Mouse (Mus musculus): ENCODE results near the gene Cd151. TPM values are rescaled to one million over a fixed set of nuclear protein-coding genes. Genes with fewer than 3 reads are reported as not detected.

The Cd151 gene
- total and polyA plus RNA-seq, 2 experiments from 2014 or later, result 15.0 to 52.9 TPM

GRCm38 (mm10) chr7:141495379-141495778 lies 28.2 kb downstream of the Cd151 start:
- Histone ChIP-seq H3K27me3 (ENCODE audit: insufficient read depth, low read length) (no peaks in the 10 kb centered on the region), H3K4me2 (ENCODE audit: low read depth, low read length, poor library complexity, severe bottlenecking) (no peak overlapping the region), H3K9ac (replicated peaks; ENCODE audit: low read length, poor library complexity, severe bottlenecking) (no peak overlapping the region), H3K9me3 (ENCODE audit: low read length) (no peaks in the 10 kb centered on the region), H3K36me3 (ENCODE audit: insufficient read depth, low read length) (peaks cover 50% of the 10 kb centered on the region), H3K27ac (ENCODE audit: low read depth, low read length) (no peak overlapping the region), H3K4me1 (ENCODE audit: insufficient read depth, low read length) (no peaks in the 10 kb centered on the region), H3K4me3 (ENCODE audit: low read depth, low read length) (no peak overlapping the region)
- TF ChIP-seq CTCF (IDR thresholded peaks at IDR 0.05), result no peak
- ATAC-seq (ENCODE audit: low FRiP score) (no peak), DNase-seq (ENCODE audit: low spot score) (no peak)
- WGBS, result 85% methylated on average over 2 of the region's 2 CpGs

- no peak overlapping the region for H3K27ac ChIP-seq (ENCODE audit: low read depth, low read length)
- WGBS, result 90% methylated on average over 4 of the region's 4 CpGs
- no peaks in the 10 kb centered on the region for H3K4me1 ChIP-seq (ENCODE audit: insufficient read depth, low read length)
- no peak for TF ChIP-seq CTCF (IDR thresholded peaks at IDR 0.05)
- H3K4me2 ChIP-seq (ENCODE audit: low read depth, low read length, poor library complexity, severe bottlenecking), result no peak overlapping the region
- no peak overlapping the region for H3K4me3 ChIP-seq (ENCODE audit: low read depth, low read length)
- H3K9ac ChIP-seq (replicated peaks; ENCODE audit: low read length, poor library complexity, severe bottlenecking), result no peak overlapping the region
- H3K36me3 ChIP-seq (ENCODE audit: insufficient read depth, low read length), result peaks cover 47% of the 10 kb centered on the region
- no peak for DNase-seq (ENCODE audit: low spot score)
- H3K27me3 ChIP-seq (ENCODE audit: insufficient read depth, low read length), result no peaks in the 10 kb centered on the region
- no peaks in the 10 kb centered on the region for H3K9me3 ChIP-seq (ENCODE audit: low read length)
- ATAC-seq (ENCODE audit: low FRiP score), result no peak
Observed at GRCm38 (mm10) chr7:141495940-141496339, 28.7 kb downstream of the Cd151 start.

DNA sequence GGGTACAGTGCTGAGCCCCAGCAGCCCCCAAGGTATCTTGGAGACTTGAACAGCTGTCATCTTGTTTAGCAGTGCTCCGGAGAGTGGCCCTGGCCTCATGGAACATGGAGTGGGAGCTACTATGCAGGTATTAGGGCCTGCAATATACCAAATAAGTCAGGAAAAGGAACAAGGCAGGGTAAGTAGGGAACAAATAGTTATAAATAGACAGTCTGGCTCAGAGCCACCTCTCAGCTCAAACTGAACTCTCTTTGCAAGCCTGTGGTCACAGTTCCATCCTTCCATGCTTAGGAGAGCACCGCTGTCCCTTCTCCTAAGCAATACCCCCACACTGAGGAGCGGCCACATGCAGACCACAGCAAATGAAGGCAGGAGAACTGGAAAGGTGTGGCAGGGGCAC lies 30.4 kb downstream of the Cd151 start:
- DNase-seq (ENCODE audit: low spot score) (no peak), ATAC-seq (ENCODE audit: low FRiP score) (no peak)
- no peak for TF ChIP-seq CTCF (IDR thresholded peaks at IDR 0.05)
- H3K4me2 ChIP-seq (ENCODE audit: low read depth, low read length, poor library complexity, severe bottlenecking), result no peak overlapping the region
- no peaks in the 10 kb centered on the region for H3K9me3 ChIP-seq (ENCODE audit: low read length)
- H3K36me3 ChIP-seq (ENCODE audit: insufficient read depth, low read length), result peaks cover 49% of the 10 kb centered on the region
- H3K4me1 ChIP-seq (ENCODE audit: insufficient read depth, low read length), result no peaks in the 10 kb centered on the region
- no peak overlapping the region for H3K27ac ChIP-seq (ENCODE audit: low read depth, low read length)
- H3K9ac ChIP-seq (replicated peaks; ENCODE audit: low read length, poor library complexity, severe bottlenecking), result no peak overlapping the region
- H3K4me3 ChIP-seq (ENCODE audit: low read depth, low read length), result no peak overlapping the region
- 96% methylated on average over 3 of the region's 3 CpGs for WGBS
- no peaks in the 10 kb centered on the region for H3K27me3 ChIP-seq (ENCODE audit: insufficient read depth, low read length)

DNA sequence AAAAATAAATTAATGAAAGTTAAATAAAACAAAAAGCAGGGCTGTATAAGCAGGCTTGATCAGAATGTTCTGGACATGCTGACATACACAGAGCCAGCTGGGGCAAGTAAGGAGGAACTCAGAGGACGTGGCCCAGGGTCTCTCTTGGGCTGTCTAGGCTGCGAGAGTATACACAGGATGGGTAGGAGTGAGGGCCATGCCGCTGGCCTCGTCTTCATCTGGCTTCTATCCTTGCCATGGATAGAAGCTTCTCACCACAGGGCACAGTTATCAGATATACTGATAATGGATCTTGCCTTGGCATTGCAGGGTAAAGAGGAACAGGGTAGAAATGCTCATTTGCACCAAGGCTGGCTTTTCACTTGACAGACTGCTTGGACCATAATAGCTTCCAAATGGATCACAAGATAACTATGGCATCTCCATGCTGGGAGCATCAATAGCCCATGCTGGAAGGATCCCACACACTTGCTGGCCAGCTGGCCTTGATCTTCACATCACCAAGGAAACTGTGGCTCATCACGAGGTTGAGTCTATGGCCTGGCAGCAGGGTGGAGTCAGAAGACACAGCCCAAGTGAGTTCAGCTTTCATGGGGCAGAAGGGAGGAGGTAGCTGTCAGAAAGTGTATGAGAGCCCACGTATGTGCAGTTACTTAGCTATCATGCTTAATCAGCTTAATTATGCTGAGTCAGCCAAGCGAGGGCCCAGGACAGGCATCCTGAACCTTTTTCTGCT lies 34.8 kb downstream of the Cd151 start:
- no peaks in the 10 kb centered on the region for H3K27me3 ChIP-seq (ENCODE audit: insufficient read depth, low read length)
- peaks cover 24% of the 10 kb centered on the region for H3K36me3 ChIP-seq (ENCODE audit: insufficient read depth, low read length)
- 87% methylated on average over 7 of the region's 7 CpGs for WGBS
- H3K9ac ChIP-seq (replicated peaks; ENCODE audit: low read length, poor library complexity, severe bottlenecking), result no peak overlapping the region
- TF ChIP-seq CTCF (IDR thresholded peaks at IDR 0.05), result no peak
- no peak for ATAC-seq (ENCODE audit: low FRiP score)
- DNase-seq (ENCODE audit: low spot score), result peak; percentile 28
- no peak overlapping the region for H3K4me3 ChIP-seq (ENCODE audit: low read depth, low read length)
- H3K9me3 ChIP-seq (ENCODE audit: low read length), result no peaks in the 10 kb centered on the region
- no peak overlapping the region for H3K27ac ChIP-seq (ENCODE audit: low read depth, low read length)
- H3K4me1 ChIP-seq (ENCODE audit: insufficient read depth, low read length), result no peaks in the 10 kb centered on the region
- H3K4me2 ChIP-seq (ENCODE audit: low read depth, low read length, poor library complexity, severe bottlenecking), result no peak overlapping the region

DNA sequence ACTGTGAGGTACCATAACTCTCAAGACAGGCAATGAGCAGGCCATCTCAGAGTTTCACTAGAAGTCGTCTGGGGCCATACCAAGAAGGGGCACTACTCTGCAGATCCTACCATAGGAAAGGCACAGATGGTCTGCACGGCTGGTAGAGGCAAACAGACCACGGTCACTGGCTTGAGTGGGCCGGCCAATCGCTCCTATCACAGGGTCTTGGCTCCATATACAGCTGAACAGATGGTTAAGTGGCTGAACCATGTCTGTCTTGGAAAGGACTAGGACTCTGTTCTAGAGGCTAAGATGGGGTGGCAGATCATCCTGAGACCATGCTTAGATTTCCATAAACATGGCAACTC lies 35.3 kb downstream of the Cd151 start:
- ATAC-seq (ENCODE audit: low FRiP score) (no peak), DNase-seq (ENCODE audit: low spot score) (peak; percentile 53)
- H3K27me3 ChIP-seq (ENCODE audit: insufficient read depth, low read length), result no peaks in the 10 kb centered on the region
- peaks cover 24% of the 10 kb centered on the region for H3K36me3 ChIP-seq (ENCODE audit: insufficient read depth, low read length)
- no peak overlapping the region for H3K27ac ChIP-seq (ENCODE audit: low read depth, low read length)
- no peaks in the 10 kb centered on the region for H3K9me3 ChIP-seq (ENCODE audit: low read length)
- H3K4me1 ChIP-seq (ENCODE audit: insufficient read depth, low read length), result no peaks in the 10 kb centered on the region
- H3K4me2 ChIP-seq (ENCODE audit: low read depth, low read length, poor library complexity, severe bottlenecking), result no peak overlapping the region
- 95% methylated on average over 5 of the region's 5 CpGs for WGBS
- H3K4me3 ChIP-seq (ENCODE audit: low read depth, low read length), result no peak overlapping the region
- no peak overlapping the region for H3K9ac ChIP-seq (replicated peaks; ENCODE audit: low read length, poor library complexity, severe bottlenecking)
- TF ChIP-seq CTCF (IDR thresholded peaks at IDR 0.05), result no peak

DNA sequence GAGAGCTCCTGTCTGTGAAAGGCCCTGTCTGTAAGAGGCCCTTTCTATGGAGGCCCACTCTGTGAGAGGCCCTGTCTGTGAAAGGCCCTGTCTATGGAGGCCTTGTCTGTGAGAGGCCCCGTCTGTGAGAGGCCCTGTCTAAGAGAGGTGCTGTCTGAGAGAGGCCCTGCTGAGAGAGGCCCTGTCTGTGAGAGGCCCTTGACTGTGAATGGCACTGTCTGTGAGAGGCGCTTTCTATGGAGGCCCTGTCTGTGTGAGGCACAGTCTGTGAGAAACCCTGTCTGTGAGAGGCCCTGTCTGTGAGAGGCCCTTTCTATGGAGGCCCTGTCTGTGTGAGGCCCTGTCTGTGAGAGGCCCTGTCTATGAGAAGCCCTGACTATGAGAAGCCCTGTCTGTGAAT lies 39.1 kb downstream of the Cd151 start:
- no peak overlapping the region for H3K9ac ChIP-seq (replicated peaks; ENCODE audit: low read length, poor library complexity, severe bottlenecking)
- no peaks in the 10 kb centered on the region for H3K4me1 ChIP-seq (ENCODE audit: insufficient read depth, low read length)
- no peaks in the 10 kb centered on the region for H3K9me3 ChIP-seq (ENCODE audit: low read length)
- TF ChIP-seq CTCF (IDR thresholded peaks at IDR 0.05), result no peak
- peaks cover 22% of the 10 kb centered on the region for H3K36me3 ChIP-seq (ENCODE audit: insufficient read depth, low read length)
- no peak overlapping the region for H3K4me2 ChIP-seq (ENCODE audit: low read depth, low read length, poor library complexity, severe bottlenecking)
- no peak for ATAC-seq (ENCODE audit: low FRiP score)
- H3K27ac ChIP-seq (ENCODE audit: low read depth, low read length), result no peak overlapping the region
- no peak overlapping the region for H3K4me3 ChIP-seq (ENCODE audit: low read depth, low read length)
- no peak for DNase-seq (ENCODE audit: low spot score)
- H3K27me3 ChIP-seq (ENCODE audit: insufficient read depth, low read length), result no peaks in the 10 kb centered on the region
- WGBS, result 73% methylated on average over 2 of the region's 2 CpGs
